Mouse (Mus musculus) neural tube, embryonic 13.5 days (tissue): ENCODE results near the gene Mtx1. TPM values are rescaled to one million over a fixed set of nuclear protein-coding genes. Genes with fewer than 3 reads are reported as not detected.

Experiments
- ATAC-seq: fragments of 200-750 bp; cut with Nextera tagmentation; 2 replicates; pipeline ENCODE4 v1.8.0; 2017; ENCODE audit warnings: low read depth, mild to moderate bottlenecking, moderate TSS enrichment, moderate library complexity
- H3K27ac ChIP-seq: fragments of 300-500 bp; sonication (generic); replicated peaks from 2 replicates; pipeline ENCODE4 v1.5.1; 2015; ENCODE audit warnings: moderate library complexity, mild to moderate bottlenecking, inconsistent platforms
- H3K27me3 ChIP-seq: fragments of 300-500 bp; sonication (generic); 2 replicates; pipeline ENCODE4 v1.6.1; 2015; ENCODE audit warnings: mild to moderate bottlenecking, inconsistent platforms
- H3K36me3 ChIP-seq: fragments of 300-500 bp; sonication (generic); 2 replicates; pipeline ENCODE4 v1.6.1; 2015; ENCODE audit warnings: mild to moderate bottlenecking, inconsistent platforms
- H3K4me1 ChIP-seq: fragments of 300-500 bp; sonication (generic); replicated peaks from 2 replicates; pipeline ENCODE4 v1.6.1; 2015; ENCODE audit warnings: inconsistent platforms
- H3K4me2 ChIP-seq: fragments of 300-500 bp; sonication (generic); 2 replicates; pipeline ENCODE4 v1.6.1; 2015; ENCODE audit warnings: inconsistent platforms, mild to moderate bottlenecking, moderate library complexity
- H3K4me3 ChIP-seq: fragments of 300-500 bp; sonication (generic); 2 replicates; pipeline ENCODE4 v1.5.1; 2015; ENCODE audit warnings: mild to moderate bottlenecking, inconsistent platforms
- H3K9ac ChIP-seq: fragments of 300-500 bp; sonication (generic); 2 replicates; pipeline ENCODE4 v1.6.1; 2015; ENCODE audit warnings: moderate library complexity, mild to moderate bottlenecking, inconsistent platforms
- H3K9me3 ChIP-seq: fragments of 300-500 bp; sonication (generic); 2 replicates; pipeline ENCODE4 v1.6.1; 2016; ENCODE audit warnings: inconsistent platforms
- WGBS: fragments of 180-500 bp; shearing (Covaris S2); methylation state at CpG from one replicate; pipeline ENCODE4 v1.1.7; 2015; 5-methylcytosine and 5-hydroxymethylcytosine counted together
- polyA plus RNA-seq: library from polyadenylated mRNA; unstranded; fragments of >200 nt; fragmentation: Nextera tagmentation; extraction: Ambion mirVana; gene quantifications from 2 replicates; pipeline ENCODE4 v1.2.1, GENCODE M21; 2015

Mtx1 gene
- polyA plus RNA-seq, 1 experiment from 2014 or later = 157 TPM

- no peak overlapping the region for H3K4me2 ChIP-seq
- ATAC-seq = no peak
- no peak overlapping the region for H3K27ac ChIP-seq
- no peaks in the 10 kb centered on the region for H3K27me3 ChIP-seq
- WGBS = 89% methylated on average over 7 of the region's 7 CpGs
- peaks cover 24% of the 10 kb centered on the region for H3K4me1 ChIP-seq
- peaks cover 63% of the 10 kb centered on the region for H3K36me3 ChIP-seq
- no peak overlapping the region for H3K4me3 ChIP-seq
- no peaks in the 10 kb centered on the region for H3K9me3 ChIP-seq
- no peak overlapping the region for H3K9ac ChIP-seq
Measured at GRCm38 (mm10) chr3:89209731-89210130, 17.2 kb downstream of the Mtx1 start.

- WGBS = 89% methylated on average over 6 of the region's 6 CpGs
- Histone ChIP-seq H3K36me3 (peaks cover 73% of the 10 kb centered on the region), H3K27ac (no peak overlapping the region), H3K4me2 (no peak overlapping the region), H3K9me3 (no peaks in the 10 kb centered on the region), H3K27me3 (no peaks in the 10 kb centered on the region), H3K9ac (no peak overlapping the region), H3K4me1 (peaks cover 23% of the 10 kb centered on the region), H3K4me3 (no peak overlapping the region)
- ATAC-seq = no peak
Measured at GRCm38 (mm10) chr3:89208736-89209135, 18.2 kb downstream of the Mtx1 start.

- no peak for ATAC-seq
- Histone ChIP-seq H3K36me3 (peaks cover 73% of the 10 kb centered on the region), H3K27ac (no peak overlapping the region), H3K9ac (no peak overlapping the region), H3K27me3 (no peaks in the 10 kb centered on the region), H3K4me1 (peaks cover 25% of the 10 kb centered on the region), H3K4me2 (no peak overlapping the region), H3K4me3 (no peak overlapping the region), H3K9me3 (no peaks in the 10 kb centered on the region)
- 93% methylated on average over 13 of the region's 13 CpGs for WGBS
Measured at GRCm38 (mm10) chr3:89208075-89208657, 18.7 kb downstream of the Mtx1 start.

- no peak overlapping the region for H3K9ac ChIP-seq
- H3K9me3 ChIP-seq = no peaks in the 10 kb centered on the region
- no peak for ATAC-seq
- H3K27ac ChIP-seq = no peak overlapping the region
- peaks cover 14% of the 10 kb centered on the region for H3K4me1 ChIP-seq
- H3K4me3 ChIP-seq = no peak overlapping the region
- H3K27me3 ChIP-seq = no peaks in the 10 kb centered on the region
- peaks cover 73% of the 10 kb centered on the region for H3K36me3 ChIP-seq
- 94% methylated on average over 2 of the region's 2 CpGs for WGBS
- H3K4me2 ChIP-seq = no peak overlapping the region
Measured at GRCm38 (mm10) chr3:89206695-89207094, 20.2 kb downstream of the Mtx1 start.

- ATAC-seq = no peak
- Histone ChIP-seq H3K36me3 (peaks cover 73% of the 10 kb centered on the region), H3K9me3 (no peaks in the 10 kb centered on the region), H3K4me1 (peaks cover 11% of the 10 kb centered on the region), H3K4me3 (no peak overlapping the region), H3K4me2 (no peak overlapping the region), H3K27ac (no peak overlapping the region), H3K27me3 (no peaks in the 10 kb centered on the region), H3K9ac (no peak overlapping the region)
- WGBS = 93% methylated on average over 7 of the region's 7 CpGs
Measured at GRCm38 (mm10) chr3:89206079-89206478, 20.8 kb downstream of the Mtx1 start.

- Histone ChIP-seq H3K9me3 (no peaks in the 10 kb centered on the region), H3K4me2 (peak overlapping the region; percentile 73), H3K4me3 (peak overlapping the region; percentile 54), H3K4me1 (peaks cover 11% of the 10 kb centered on the region), H3K36me3 (peaks cover 43% of the 10 kb centered on the region), H3K27me3 (no peaks in the 10 kb centered on the region), H3K9ac (peak overlapping the region; percentile 76), H3K27ac (no peak overlapping the region)
- peak; percentile 47; the same call in 1 of the 2 replicates for ATAC-seq
- 33% methylated on average over 5 of the region's 5 CpGs for WGBS
Measured at GRCm38 (mm10) chr3:89203142-89203514, 23.8 kb downstream of the Mtx1 start.

GRCm38 (mm10) chr3:89202253-89203141, 24.4 kb downstream of the Mtx1 start, which contains the start of gene Gba:
TSS of gene Gba (plus strand) at chr3:89202928.
- Histone ChIP-seq H3K4me3 (peak within 1 kb of the TSS; percentile 54), H3K9ac (peak within 1 kb of the TSS; percentile 76), H3K36me3 (peaks cover 37% of the 10 kb centered on the region), H3K4me1 (peaks cover 11% of the 10 kb centered on the region), H3K4me2 (peak within 1 kb of the TSS; percentile 73), H3K27me3 (no peaks in the 10 kb centered on the region), H3K9me3 (no peaks in the 10 kb centered on the region), H3K27ac (no peak within 1 kb of the TSS)
- ATAC-seq = peak; percentile 82
- WGBS = 26% methylated on average over 13 of the region's 13 CpGs

- Histone ChIP-seq H3K4me1 (peaks cover 24% of the 10 kb centered on the region), H3K9ac (no peak overlapping the region), H3K4me3 (no peak overlapping the region), H3K27ac (no peak overlapping the region), H3K36me3 (peaks cover 10% of the 10 kb centered on the region), H3K9me3 (no peaks in the 10 kb centered on the region), H3K27me3 (no peaks in the 10 kb centered on the region), H3K4me2 (no peak overlapping the region)
- WGBS = 85% methylated on average over 3 of the region's 3 CpGs
- no peak for ATAC-seq
Measured at GRCm38 (mm10) chr3:89199839-89200238, 27.0 kb downstream of the Mtx1 start.

- WGBS = 8% methylated on average over 33 of the region's 33 CpGs
- ATAC-seq = peak; percentile 98
- H3K4me2 ChIP-seq = peak overlapping the region; percentile 64
Measured at GRCm38 (mm10) chr3:89195979-89196877, 30.7 kb downstream of the Mtx1 start.

GRCm38 (mm10) chr3:89193853-89194252, 33.0 kb downstream of the Mtx1 start:
- Histone ChIP-seq H3K9me3 (no peaks in the 10 kb centered on the region), H3K9ac (no peak overlapping the region), H3K27ac (no peak overlapping the region), H3K4me3 (no peak overlapping the region), H3K27me3 (no peaks in the 10 kb centered on the region), H3K36me3 (peaks cover 5% of the 10 kb centered on the region; the same call in 1 of the 2 replicates), H3K4me2 (no peak overlapping the region), H3K4me1 (peaks cover 13% of the 10 kb centered on the region)
- no peak for ATAC-seq
- WGBS = 92% methylated on average over 2 of the region's 2 CpGs

More at GRCm38 (mm10) chr3:89195979-89196877, 30.7 kb downstream of the Mtx1 start:
- Histone ChIP-seq H3K36me3 (no peaks in the 10 kb centered on the region), H3K27ac (peak overlapping the region; percentile 82), H3K9me3 (no peaks in the 10 kb centered on the region), H3K27me3 (no peaks in the 10 kb centered on the region), H3K4me1 (peaks cover 13% of the 10 kb centered on the region), H3K9ac (peak overlapping the region; percentile 72), H3K4me3 (peak overlapping the region; percentile 41)

- Histone ChIP-seq H3K27me3 (no peaks in the 10 kb centered on the region), H3K27ac (no peak overlapping the region), H3K4me3 (no peak overlapping the region), H3K9me3 (no peaks in the 10 kb centered on the region), H3K4me1 (peaks cover 13% of the 10 kb centered on the region), H3K36me3 (peaks cover 10% of the 10 kb centered on the region), H3K4me2 (no peak overlapping the region), H3K9ac (no peak overlapping the region)
- WGBS = 79% methylated on average over 1 of the region's 1 CpGs
- ATAC-seq = no peak
Measured at GRCm38 (mm10) chr3:89193351-89193750, 33.5 kb downstream of the Mtx1 start.

- Histone ChIP-seq H3K4me1 (peaks cover 4% of the 10 kb centered on the region), H3K4me2 (no peak overlapping the region), H3K36me3 (peaks cover 32% of the 10 kb centered on the region), H3K9ac (no peak overlapping the region), H3K27me3 (no peaks in the 10 kb centered on the region), H3K9me3 (no peaks in the 10 kb centered on the region), H3K27ac (no peak overlapping the region), H3K4me3 (no peak overlapping the region)
- WGBS = 84% methylated on average over 8 of the region's 8 CpGs
- ATAC-seq = no peak
Measured at GRCm38 (mm10) chr3:89190436-89190835, 36.5 kb downstream of the Mtx1 start.
